21 mouse cellular contexts compared by ENCODE assay signal in genomic region chr6:77838653-77839052, GRCm38 (mm10).
DNase-seq lines count a peak whose midpoint lies in the region; ATAC-seq lines count a peak whose summit lies in the region.
"Had no signal": no experiment of that assay in that cellular context is flagged by ENCODE, and none has a peak within 500 bp of the region (broad histone marks: within the 10 kb centered on the region; RNA-seq: fewer than 3 reads in every experiment).

No protein-coding gene starts in this region.

- no peaks in the 10 kb centered on the region for H3K36me3 ChIP-seq in forebrain, embryonic 14.5 days (ENCODE audit: control insufficient read depth, insufficient read depth, low read length)
- H3K36me3 ChIP-seq: embryonic facial prominence, embryonic 15.5 days; limb, embryonic 10.5 days; liver, embryonic 12.5 days; midbrain, embryonic 13.5 days; stomach, embryonic 15.5 days had no signal

- no peaks in the 10 kb centered on the region for H3K4me1 ChIP-seq in forebrain, embryonic 14.5 days (ENCODE audit: control insufficient read depth, insufficient read depth, low read length)
- H3K4me1 ChIP-seq: embryonic facial prominence, embryonic 15.5 days; limb, embryonic 10.5 days; liver, embryonic 12.5 days; stomach, embryonic 15.5 days had no signal

- H3K4me2 ChIP-seq in forebrain, embryonic 14.5 days (ENCODE audit: low read length), result no peak overlapping the region
- H3K4me2 ChIP-seq: embryonic facial prominence, embryonic 15.5 days; liver, embryonic 12.5 days; lung, embryonic 14.5 days; midbrain, embryonic 13.5 days; stomach, embryonic 15.5 days had no signal

- DNase-seq in cerebellum, adult 9-11 months, result peak; percentile 18
- DNase-seq in cerebellum, adult 8-10 months, result no peak
- peak; percentile 10 to 29 for DNase-seq in layer of hippocampus, adult 8-10 months (ENCODE audit: low spot score in 2 of 2)
- no peak for DNase-seq in layer of hippocampus, postnatal 10 days (ENCODE audit: low spot score in 2 of 2)
- DNase-seq in forebrain, embryonic 14.5 days (ENCODE audit: low spot score), result peak; percentile 64
- DNase-seq in layer of hippocampus, postnatal 36 days, result peak; percentile 7 to 22
- DNase-seq in T-cell, adult 2 months (ENCODE audit: low spot score), result no peak
- DNase-seq in heart, adult 11 months, result no peak
- DNase-seq: adrenal gland, postnatal 10 days; gastrocnemius, postnatal 10 days; kidney, adult 8-10 months; kidney, postnatal 36 days; lung, embryonic 14.5 days; thymus, adult 2 months had no signal

- no peak overlapping the region for H3K4me3 ChIP-seq in forebrain, embryonic 14.5 days (ENCODE audit: low read depth, low read length)
- H3K4me3 ChIP-seq: embryonic facial prominence, embryonic 15.5 days; left cerebral cortex, adult 2 months; limb, embryonic 10.5 days; liver, embryonic 12.5 days; midbrain, embryonic 13.5 days; stomach, embryonic 15.5 days had no signal

- no peaks in the 10 kb centered on the region for H3K9me3 ChIP-seq in forebrain, embryonic 14.5 days (replicated peaks; ENCODE audit: control insufficient read depth, low read length)
- H3K9me3 ChIP-seq: embryonic facial prominence, embryonic 15.5 days; limb, embryonic 10.5 days; liver, embryonic 12.5 days; midbrain, embryonic 13.5 days; stomach, embryonic 15.5 days had no signal

- no peak overlapping the region for H3K27ac ChIP-seq in forebrain, embryonic 14.5 days (ENCODE audit: low read depth, low read length)
- H3K27ac ChIP-seq: embryonic facial prominence, embryonic 15.5 days; left cerebral cortex, adult 2 months; limb, embryonic 10.5 days; liver, embryonic 12.5 days; macrophage; midbrain, embryonic 13.5 days; stomach, embryonic 15.5 days had no signal

- no peak overlapping the region for H3K9ac ChIP-seq in forebrain, embryonic 14.5 days (ENCODE audit: low read length)
- H3K9ac ChIP-seq: embryonic facial prominence, embryonic 15.5 days; liver, embryonic 12.5 days; lung, embryonic 14.5 days; midbrain, embryonic 13.5 days; stomach, embryonic 15.5 days had no signal

- H3K27me3 ChIP-seq in forebrain, embryonic 14.5 days (replicated peaks; ENCODE audit: control insufficient read depth, insufficient read depth, low read length), result no peaks in the 10 kb centered on the region
- H3K27me3 ChIP-seq: embryonic facial prominence, embryonic 15.5 days; liver, embryonic 12.5 days; midbrain, embryonic 13.5 days; stomach, embryonic 15.5 days had no signal

- peak; percentile 85 for ATAC-seq in forebrain, embryonic 14.5 days
- ATAC-seq: liver, embryonic 12.5 days had no signal

Comparison
In these comparisons a context has a peak if more than half of its experiments do, and no peak if none do; other contexts are left out.
1. DNase-seq: peak in cerebellum, adult 9-11 months (single experiment), layer of hippocampus, adult 8-10 months (2 of 2), forebrain, embryonic 14.5 days (single experiment) and layer of hippocampus, postnatal 36 days (2 of 2); none in cerebellum, adult 8-10 months (single experiment), layer of hippocampus, postnatal 10 days (0 of 2), T-cell, adult 2 months (single experiment) and heart, adult 11 months (single experiment).